Mouse (Mus musculus): ENCODE results near the gene Cdhr1.
"Not testable (repeated sequence)": the region's sequence is repeated elsewhere in the genome, so short reads cannot be mapped to it uniquely, and the experiment has no call there.

Cdhr1 gene

GRCm38 (mm10) chr14:37097956-37098530 lies at the start of gene Cdhr1:
TSS of gene Cdhr1 (minus strand) at chr14:37098347.
- peak; percentile 75 for DNase-seq (ENCODE audit: low spot score)

DNA sequence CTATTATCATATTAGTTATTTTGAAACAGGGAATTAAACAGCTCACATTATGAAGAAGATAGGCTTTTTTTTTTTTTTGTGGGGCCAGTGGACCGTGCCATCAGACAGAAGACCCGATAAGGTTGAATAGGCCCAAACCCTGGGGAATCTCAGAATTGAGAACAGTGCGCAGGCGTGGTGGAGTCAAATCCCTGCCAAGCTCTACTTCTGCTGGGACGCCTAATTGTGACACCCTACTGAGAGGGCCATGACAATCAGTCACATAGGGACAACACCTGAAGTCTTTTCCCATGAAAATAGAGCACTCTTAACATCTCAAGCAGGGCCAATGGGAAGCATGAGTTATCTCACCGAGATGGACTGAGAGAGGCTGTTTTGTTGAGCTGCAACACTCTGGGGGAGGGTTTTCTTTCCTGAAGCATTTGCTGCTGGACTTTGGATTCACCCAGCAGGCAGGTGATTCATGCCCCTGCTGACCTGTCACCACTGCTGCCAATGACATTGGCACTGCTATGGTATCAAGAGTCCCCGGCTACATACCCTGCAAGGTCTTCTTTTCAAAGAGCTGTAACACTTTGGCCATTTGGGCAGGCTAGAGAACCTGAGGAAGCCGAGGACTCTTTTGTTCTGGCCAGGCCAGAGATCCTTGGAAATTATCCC lies 41.0 kb upstream of the Cdhr1 start:
- DNase-seq (ENCODE audit: low spot score) = no peak

DNA sequence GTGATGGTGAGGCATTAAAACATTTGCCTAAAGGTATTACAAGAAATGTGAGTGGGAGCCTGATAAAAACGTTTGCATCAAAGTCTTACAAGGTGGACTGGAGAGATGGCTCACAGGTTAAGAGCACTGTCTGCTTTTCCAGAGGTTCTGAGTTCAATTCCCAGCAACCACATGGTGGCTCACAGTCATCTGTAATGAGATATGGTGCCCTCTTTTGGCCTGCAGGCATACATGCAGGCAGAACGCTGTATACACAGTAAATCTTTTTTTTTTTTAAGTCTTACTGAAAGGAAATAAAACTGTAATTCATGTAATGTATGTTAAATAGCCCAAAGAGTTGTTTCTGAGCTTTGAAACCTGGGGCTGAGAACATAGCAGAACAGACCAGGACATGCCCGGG lies 39.4 kb upstream of the Cdhr1 start:
- DNase-seq (ENCODE audit: low spot score) = not testable (repeated sequence)

- DNase-seq (ENCODE audit: low spot score) = no peak
These were observed 38.0 kb upstream of the Cdhr1 start for GRCm38 (mm10) chr14:37136110-37136509.

DNA sequence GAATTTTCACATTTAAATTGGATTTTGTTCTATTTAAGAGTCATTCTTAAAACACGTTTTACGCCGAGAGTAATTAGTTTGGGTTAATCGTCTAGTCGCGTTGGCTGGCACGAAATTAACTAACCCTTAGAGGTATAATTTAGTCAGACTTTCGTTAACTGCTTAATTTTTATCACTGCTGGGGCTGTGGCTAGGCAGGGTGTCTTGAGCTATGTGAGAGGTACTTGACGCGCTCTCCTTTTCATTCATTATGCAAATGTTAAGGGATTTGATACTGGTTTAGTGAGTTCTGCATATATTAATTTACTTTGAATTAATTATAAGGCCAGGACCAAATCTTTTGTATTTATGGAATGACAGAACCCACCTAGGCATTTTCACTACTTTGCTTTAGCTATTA lies 37.5 kb upstream of the Cdhr1 start:
- DNase-seq (ENCODE audit: low spot score) = no peak

DNA sequence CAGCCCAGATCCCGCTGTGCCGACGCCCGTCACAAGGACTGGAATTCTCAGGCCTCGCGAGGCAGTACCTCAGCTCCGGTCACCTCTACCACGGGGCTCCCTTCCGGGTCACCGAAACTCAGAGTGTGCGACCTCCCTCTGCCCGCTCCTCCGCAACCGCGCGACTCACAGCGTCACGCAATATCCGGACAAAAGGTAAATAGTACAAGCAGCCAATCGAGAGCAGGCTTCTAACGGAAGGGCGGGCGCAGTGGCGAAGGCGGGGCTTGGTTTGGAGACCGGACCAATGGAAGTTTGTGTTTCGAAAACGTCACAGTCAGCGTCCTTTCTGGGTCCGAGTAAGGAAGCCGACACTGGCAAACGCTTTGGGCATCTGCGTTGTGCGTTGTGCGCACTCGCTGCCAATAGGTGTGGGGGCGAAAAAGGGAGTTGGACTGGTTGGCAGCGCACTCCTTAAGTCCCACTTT lies 37.0 kb upstream of the Cdhr1 start, which contains the start of gene Ghitm:
Gene Ghitm (minus strand): TSS at position 146 of the 467 bp plus-strand sequence.
- peak; percentile 98 for DNase-seq (ENCODE audit: low spot score)

GRCm38 (mm10) chr14:37134304-37135126 lies 36.4 kb upstream of the Cdhr1 start:
- DNase-seq (ENCODE audit: low spot score) = no peak

DNA sequence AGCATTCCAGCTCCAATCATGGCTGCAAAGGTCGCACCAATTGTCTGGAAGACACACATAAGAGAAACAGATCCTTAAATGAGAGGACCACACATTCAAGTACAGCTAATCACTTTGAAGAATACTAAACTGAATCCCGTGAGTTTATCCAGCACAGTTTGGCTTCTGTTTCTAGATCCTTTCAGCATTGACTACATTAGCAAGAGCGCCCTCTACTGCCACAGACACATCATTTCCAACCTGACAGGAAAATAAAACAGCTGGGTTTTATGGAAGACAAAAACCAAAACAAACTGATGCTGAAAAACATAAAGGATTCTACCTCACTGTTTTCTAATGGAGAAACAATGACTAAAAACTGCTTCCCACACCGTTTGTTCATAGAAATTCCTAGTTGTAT lies 29.5 kb upstream of the Cdhr1 start:
- peak; percentile 75 for DNase-seq (ENCODE audit: low spot score)

- DNase-seq (ENCODE audit: low spot score) = no peak
These were observed 21.1 kb upstream of the Cdhr1 start for GRCm38 (mm10) chr14:37119233-37119632.

GRCm38 (mm10) chr14:37113922-37114321 lies 15.8 kb upstream of the Cdhr1 start, which contains the start of gene 2610528A11Rik:
TSS of gene 2610528A11Rik (minus strand) at chr14:37114022.
- no peak for DNase-seq (ENCODE audit: low spot score)

GRCm38 (mm10) chr14:37112931-37113330 lies 14.8 kb upstream of the Cdhr1 start:
- no peak for DNase-seq (ENCODE audit: low spot score)

DNA sequence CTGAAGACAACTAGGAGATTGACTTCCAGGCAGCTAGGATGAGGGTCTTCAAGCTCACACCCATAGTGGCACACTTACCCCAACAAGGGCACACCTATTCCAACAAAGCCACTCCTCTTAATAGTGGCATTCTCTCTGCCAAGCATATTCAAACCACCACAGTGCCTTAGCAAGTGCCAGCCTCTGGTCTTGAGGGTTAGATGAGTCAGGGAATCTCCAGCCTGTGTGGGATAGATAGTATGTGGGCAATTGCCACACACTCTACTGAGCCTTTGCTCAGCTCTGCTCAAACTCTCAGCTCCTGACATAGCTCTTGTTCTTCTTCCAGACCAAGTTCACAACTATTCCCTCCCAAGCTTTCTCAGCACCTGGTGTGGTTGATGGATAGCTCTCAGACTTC lies 13.2 kb upstream of the Cdhr1 start:
- DNase-seq (ENCODE audit: low spot score) = no peak

GRCm38 (mm10) chr14:37110456-37110855 lies 12.3 kb upstream of the Cdhr1 start:
- DNase-seq (ENCODE audit: low spot score) = no peak

GRCm38 (mm10) chr14:37109975-37110374 lies 11.8 kb upstream of the Cdhr1 start:
- DNase-seq (ENCODE audit: low spot score) = no peak

- no peak for DNase-seq (ENCODE audit: low spot score)
These were observed 11.3 kb upstream of the Cdhr1 start for GRCm38 (mm10) chr14:37109460-37109859.

DNA sequence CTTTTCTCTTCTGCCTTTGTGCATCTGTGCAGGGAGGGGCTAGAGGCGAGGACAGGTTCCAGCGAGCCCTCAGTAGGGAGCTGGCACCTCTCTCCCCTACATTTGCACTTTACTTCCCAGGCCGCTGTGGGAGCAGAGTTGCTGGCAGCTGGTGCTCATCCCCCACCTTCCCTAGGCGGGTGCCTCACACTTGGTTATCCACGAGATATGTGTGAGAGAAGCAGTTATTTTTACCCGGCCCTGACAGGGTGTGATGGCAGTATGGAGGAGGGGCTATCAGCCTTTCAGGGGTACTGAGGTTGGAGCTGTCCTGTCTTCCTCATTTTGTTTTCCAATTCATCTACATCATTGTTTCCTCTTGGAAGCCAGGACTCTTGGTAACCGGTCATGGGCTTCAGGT lies 7.7 kb upstream of the Cdhr1 start:
- no peak for DNase-seq (ENCODE audit: low spot score)

GRCm38 (mm10) chr14:37104747-37105146 lies 6.6 kb upstream of the Cdhr1 start:
- DNase-seq (ENCODE audit: low spot score) = no peak

DNA sequence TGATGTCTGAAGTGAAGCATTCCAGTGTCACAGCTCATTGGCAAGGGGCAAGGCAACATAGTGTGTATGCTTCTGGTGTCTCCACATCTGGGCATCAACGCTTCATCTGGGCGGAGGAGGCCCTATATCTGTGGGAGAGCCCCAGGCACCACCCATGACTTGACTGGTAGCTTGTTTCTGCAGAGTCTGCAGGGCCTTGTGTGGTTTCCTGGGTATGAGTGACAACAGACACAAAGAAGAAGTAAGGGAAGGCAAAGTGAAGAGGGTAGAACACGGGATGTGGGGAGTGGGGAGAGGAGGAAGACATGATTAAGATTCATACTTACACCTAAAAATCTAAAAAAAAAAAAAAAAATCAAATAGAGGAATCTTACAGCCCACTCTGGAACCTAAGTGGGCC lies 4.3 kb upstream of the Cdhr1 start:
- no peak for DNase-seq (ENCODE audit: low spot score)

DNA sequence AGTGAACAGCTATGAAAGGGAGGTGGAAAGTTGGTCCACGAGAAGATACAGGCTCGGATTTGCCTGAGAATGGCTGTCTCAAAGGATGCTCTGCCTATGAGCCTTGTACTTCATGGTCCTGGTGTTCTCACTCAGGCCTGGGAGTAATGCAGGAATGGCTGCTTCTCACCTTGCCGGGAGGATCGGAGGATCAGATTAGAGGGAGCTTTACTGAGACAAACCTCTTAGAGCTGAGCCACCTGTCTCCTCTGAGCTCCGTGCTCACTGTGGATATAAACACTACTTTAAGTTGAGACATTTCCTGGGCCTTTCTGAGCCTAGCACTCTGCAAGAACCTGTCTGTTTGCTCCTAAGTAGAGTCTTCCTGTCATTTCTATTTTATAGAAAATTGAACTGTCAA lies 3.4 kb upstream of the Cdhr1 start:
- no peak for DNase-seq (ENCODE audit: low spot score)

DNA sequence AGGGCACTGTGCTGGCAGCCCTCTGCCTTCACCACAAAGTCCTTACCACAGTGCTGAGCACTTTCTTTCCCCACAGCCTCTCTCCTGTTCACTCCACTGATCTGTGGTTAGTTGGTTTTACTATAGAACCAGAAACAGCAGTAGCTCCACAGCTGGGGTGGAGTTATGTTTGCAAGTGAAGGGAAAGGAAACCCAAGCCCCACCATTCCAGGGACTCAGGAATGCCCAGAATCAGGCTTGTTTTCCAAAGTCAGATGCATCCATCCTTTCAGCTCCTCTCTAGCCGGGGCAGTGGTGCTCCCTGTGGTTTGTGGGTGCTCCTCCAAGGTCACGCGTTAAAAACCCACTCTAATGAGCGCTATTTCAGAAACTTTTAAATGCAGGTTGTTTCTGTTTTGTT lies 2.6 kb downstream of the Cdhr1 start:
- no peak for DNase-seq (ENCODE audit: low spot score)

GRCm38 (mm10) chr14:37094436-37094835 lies 3.7 kb downstream of the Cdhr1 start:
- no peak for DNase-seq (ENCODE audit: low spot score)

- no peak for DNase-seq (ENCODE audit: low spot score)
These were observed 14.4 kb downstream of the Cdhr1 start for GRCm38 (mm10) chr14:37083755-37084154.

DNA sequence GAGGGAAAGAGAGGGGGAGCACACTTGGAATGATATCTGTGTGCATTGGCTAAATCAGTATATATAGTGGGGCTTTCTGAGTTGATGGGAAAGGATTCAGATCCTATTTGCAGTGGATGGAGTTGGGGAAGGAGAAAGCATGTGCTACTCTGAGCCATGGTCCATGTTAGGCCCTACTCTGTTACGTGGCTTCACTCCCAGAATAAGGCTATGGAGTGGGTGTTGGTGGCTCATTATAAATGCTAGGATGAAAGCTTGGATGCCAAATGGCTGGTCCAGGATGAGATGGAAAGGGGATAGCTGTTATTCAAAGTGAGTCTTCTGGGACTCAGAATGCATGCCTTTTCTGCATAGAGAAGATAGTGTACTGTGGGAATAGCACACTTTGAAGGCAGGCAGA lies 17.4 kb downstream of the Cdhr1 start:
- DNase-seq (ENCODE audit: low spot score) = no peak
